In genomic region chr11:3386941-3387368, GRCm38 (mm10) we compare ENCODE assay signal across 9 mouse cellular contexts. TPM values are rescaled to one million over a fixed set of nuclear protein-coding genes. Genes with fewer than 3 reads are reported as not detected.
DNase-seq lines count a peak whose midpoint lies in the region; ATAC-seq and TF ChIP-seq lines count a peak whose summit lies in the region.
"Had no signal": no experiment of that assay in that cellular context is flagged by ENCODE, and none has a peak within 500 bp of the region (broad histone marks: within the 10 kb centered on the region; RNA-seq: fewer than 3 reads in every experiment).

No protein-coding gene starts in this region.

- peak; percentile 64 for DNase-seq in c-Kit-negative CD71-positive TER-119-positive erythroid progenitor cells, embryonic 14.5 days (ENCODE audit: low read depth, low spot score)
- DNase-seq in kidney, postnatal 25 days = peak; percentile 86 to 91
- peak; percentile 56 to 64 (median 59) for DNase-seq in liver, embryonic 14.5 days (ENCODE audit: low read depth in 3 of 3, low spot score in 3 of 3)
- peak; percentile 80 for DNase-seq in neural tube, embryonic 11.5 days (ENCODE audit: low spot score)

- H3K36me3 ChIP-seq in forebrain, embryonic 12.5 days (replicated peaks) = peaks cover 14% of the 10 kb centered on the region
- H3K36me3 ChIP-seq in heart, embryonic 16.5 days (ENCODE audit: control insufficient read depth, insufficient read depth) = peaks cover 2% of the 10 kb centered on the region; the same call in 1 of the 2 replicates
- H3K36me3 ChIP-seq in liver, embryonic 14.5 days (replicated peaks; ENCODE audit: control insufficient read depth, insufficient read depth, low read depth) = 0 out of 2 replicates have a peak, but pooled peaks cover 3% of the 10 kb centered on the region
- peaks cover under 1% of the 10 kb centered on the region; the same call in 1 of the 2 replicates for H3K36me3 ChIP-seq in neural tube, embryonic 11.5 days (ENCODE audit: control insufficient read depth, insufficient read depth, low read length)
- no peaks in the 10 kb centered on the region for H3K36me3 ChIP-seq in stomach, embryonic 16.5 days (ENCODE audit: control insufficient read depth, insufficient read depth, low read length)

- no peak for TF ChIP-seq EP300 in liver, embryonic 14.5 days (IDR thresholded peaks at IDR 0.05; ENCODE audit: low read depth)

- H3K4me2 ChIP-seq in forebrain, embryonic 12.5 days = no peak overlapping the region
- no peak overlapping the region for H3K4me2 ChIP-seq in heart, embryonic 16.5 days (ENCODE audit: low read depth, low read length)
- H3K4me2 ChIP-seq in liver, embryonic 14.5 days (ENCODE audit: low read depth) = no peak overlapping the region
- H3K4me2 ChIP-seq in neural tube, embryonic 11.5 days (ENCODE audit: low read depth) = no peak overlapping the region
- no peak overlapping the region for H3K4me2 ChIP-seq in stomach, embryonic 16.5 days (ENCODE audit: low read depth, low read length)
- H3K4me2 ChIP-seq: embryonic facial prominence, embryonic 13.5 days had no signal

- H3K4me3 ChIP-seq in forebrain, embryonic 12.5 days (replicated peaks) = no peak overlapping the region
- no peak overlapping the region for H3K4me3 ChIP-seq in heart, embryonic 16.5 days (ENCODE audit: low read length)
- H3K4me3 ChIP-seq in liver, embryonic 14.5 days (ENCODE audit: insufficient read depth in 1 of 2, low read depth in 2 of 2, low read length in 2 of 2) = no peak overlapping the region
- no peak overlapping the region for H3K4me3 ChIP-seq in neural tube, embryonic 11.5 days (ENCODE audit: low read depth, low read length)
- H3K4me3 ChIP-seq in stomach, embryonic 16.5 days (replicated peaks; ENCODE audit: low read length) = no peak overlapping the region
- H3K4me3 ChIP-seq: embryonic facial prominence, embryonic 13.5 days had no signal

- TF ChIP-seq CTCF in liver, embryonic 14.5 days (IDR thresholded peaks at IDR 0.05; ENCODE audit: low read depth) = peak; percentile 99

- no peaks in the 10 kb centered on the region for H3K4me1 ChIP-seq in forebrain, embryonic 12.5 days
- H3K4me1 ChIP-seq in heart, embryonic 16.5 days (ENCODE audit: control insufficient read depth, insufficient read depth, low read length) = 0 out of 2 replicates have a peak, but pooled peaks cover 5% of the 10 kb centered on the region
- peaks cover 5 to 23% of the 10 kb centered on the region in 2 experiments for H3K4me1 ChIP-seq in liver, embryonic 14.5 days (replicated peaks; ENCODE audit: control insufficient read depth in 2 of 2, insufficient read depth in 2 of 2, low read length in 1 of 2)
- no peaks in the 10 kb centered on the region for H3K4me1 ChIP-seq in neural tube, embryonic 11.5 days (ENCODE audit: control insufficient read depth, insufficient read depth, low read length)
- peaks cover 12% of the 10 kb centered on the region; the same call in 1 of the 2 replicates for H3K4me1 ChIP-seq in stomach, embryonic 16.5 days (ENCODE audit: control insufficient read depth, insufficient read depth, low read length)

- no peak overlapping the region for H3K9ac ChIP-seq in forebrain, embryonic 12.5 days
- H3K9ac ChIP-seq in heart, embryonic 16.5 days (ENCODE audit: low read length) = no peak overlapping the region
- no peak overlapping the region for H3K9ac ChIP-seq in liver, embryonic 14.5 days (replicated peaks)
- H3K9ac ChIP-seq in neural tube, embryonic 11.5 days (ENCODE audit: low read length) = no peak overlapping the region
- H3K9ac ChIP-seq in stomach, embryonic 16.5 days (ENCODE audit: low read length) = no peak overlapping the region
- H3K9ac ChIP-seq: embryonic facial prominence, embryonic 13.5 days had no signal

- H3K9me3 ChIP-seq in forebrain, embryonic 12.5 days = no peaks in the 10 kb centered on the region
- H3K9me3 ChIP-seq in heart, embryonic 16.5 days (replicated peaks; ENCODE audit: control insufficient read depth, low read length) = no peaks in the 10 kb centered on the region; the same call in 1 of the 2 replicates
- no peaks in the 10 kb centered on the region for H3K9me3 ChIP-seq in liver, embryonic 14.5 days (ENCODE audit: control insufficient read depth, low read length)
- no peaks in the 10 kb centered on the region for H3K9me3 ChIP-seq in neural tube, embryonic 11.5 days (ENCODE audit: control insufficient read depth, low read length)
- H3K9me3 ChIP-seq in stomach, embryonic 16.5 days (replicated peaks; ENCODE audit: control insufficient read depth, low read length) = no peaks in the 10 kb centered on the region

- ATAC-seq in CD4-positive, CD25-positive, alpha-beta regulatory T cell, adult 4 months = peak; percentile 96
- ATAC-seq in forebrain, embryonic 12.5 days (ENCODE audit: low FRiP score) = peak; percentile 78; the same call in 1 of the 2 replicates
- peak; percentile 86 for ATAC-seq in heart, embryonic 16.5 days (replicated peaks; ENCODE audit: extremely low read depth, insufficient read depth, low FRiP score)
- ATAC-seq in liver, embryonic 14.5 days (ENCODE audit: insufficient read depth) = peak; percentile 87
- no peak for ATAC-seq in neural tube, embryonic 11.5 days (ENCODE audit: insufficient read depth, low FRiP score, low TSS enrichment)
- peak; percentile 70; the same call in 1 of the 2 replicates for ATAC-seq in stomach, embryonic 16.5 days (ENCODE audit: insufficient read depth, low FRiP score)

- 28% methylated on average over 4 of the region's 4 CpGs for WGBS in forebrain, embryonic 12.5 days
- 4% methylated on average over 4 of the region's 4 CpGs for WGBS in heart, embryonic 16.5 days
- WGBS in liver, embryonic 14.5 days (ENCODE audit: insufficient replicate concordance) = 2% methylated on average over 4 of the region's 4 CpGs
- 33% methylated on average over 4 of the region's 4 CpGs for WGBS in neural tube, embryonic 11.5 days
- WGBS in stomach, embryonic 16.5 days = 22% methylated on average over 4 of the region's 4 CpGs

- no peaks in the 10 kb centered on the region for H3K27me3 ChIP-seq in forebrain, embryonic 12.5 days
- no peaks in the 10 kb centered on the region for H3K27me3 ChIP-seq in heart, embryonic 16.5 days (ENCODE audit: control insufficient read depth, insufficient read depth, low read length)
- no peaks in the 10 kb centered on the region for H3K27me3 ChIP-seq in liver, embryonic 14.5 days (ENCODE audit: control insufficient read depth, insufficient read depth, low read length)
- H3K27me3 ChIP-seq in neural tube, embryonic 11.5 days (ENCODE audit: control insufficient read depth, insufficient read depth, low read length) = no peaks in the 10 kb centered on the region
- no peaks in the 10 kb centered on the region for H3K27me3 ChIP-seq in stomach, embryonic 16.5 days (ENCODE audit: control insufficient read depth, insufficient read depth, low read length)
- H3K27me3 ChIP-seq: embryonic facial prominence, embryonic 13.5 days had no signal

- H3K27ac ChIP-seq in forebrain, embryonic 12.5 days = no peak overlapping the region
- no peak overlapping the region; the same call in 1 of the 2 replicates for H3K27ac ChIP-seq in heart, embryonic 16.5 days (ENCODE audit: low read length)
- H3K27ac ChIP-seq in liver, embryonic 14.5 days = no peak overlapping the region
- no peak overlapping the region for H3K27ac ChIP-seq in neural tube, embryonic 11.5 days (ENCODE audit: low read depth, low read length)
- H3K27ac ChIP-seq in stomach, embryonic 16.5 days (ENCODE audit: low read length) = peak overlapping the region; percentile 49; the same call in 1 of the 2 replicates
- H3K27ac ChIP-seq: embryonic facial prominence, embryonic 13.5 days had no signal

RNA-seq across cellular contexts. Expression of gene Limk2, which starts 22.0 kb away (rescaled TPM):
- 10 to 100 TPM; 70.9 to 98.5 TPM for polyA plus RNA-seq in CD4-positive, CD25-positive, alpha-beta regulatory T cell, adult 4 months (2017; shearing (Covaris generic))
- polyA plus RNA-seq in forebrain, embryonic 12.5 days (2016; fragmentation: Nextera tagmentation; extraction: Ambion mirVana) = 79.4 and 79.8 TPM in 2 replicates
- polyA plus RNA-seq in heart, embryonic 16.5 days (2015; fragmentation: Nextera tagmentation; extraction: Ambion mirVana) = 47.1 and 54.9 TPM in 2 replicates
- polyA plus RNA-seq in liver, embryonic 14.5 days (2012; rRNA removed) = 7.1 and 7.4 TPM in 2 replicates
- 7.0 and 9.5 TPM in 2 replicates for polyA plus RNA-seq in liver, embryonic 14.5 days (2014; fragmentation: Nextera tagmentation; extraction: Ambion mirVana)
- polyA plus RNA-seq in neural tube, embryonic 11.5 days (2014; fragmentation: Nextera tagmentation; extraction: Ambion mirVana) = 77.5 and 91.8 TPM in 2 replicates
- polyA plus RNA-seq in stomach, embryonic 16.5 days (2015; fragmentation: Nextera tagmentation; extraction: Ambion mirVana) = 92.6 and 109 TPM in 2 replicates

RNA-seq across cellular contexts. Expression of gene Pik3ip1, which starts 56.8 kb away (rescaled TPM):
- polyA plus RNA-seq in CD4-positive, CD25-positive, alpha-beta regulatory T cell, adult 4 months (2017; shearing (Covaris generic)) = 10 to 100 TPM; 54.8 to 78.5 TPM
- polyA plus RNA-seq in forebrain, embryonic 12.5 days (2016; fragmentation: Nextera tagmentation; extraction: Ambion mirVana) = 12.8 and 13.3 TPM in 2 replicates
- 40.9 and 41.1 TPM in 2 replicates for polyA plus RNA-seq in heart, embryonic 16.5 days (2015; fragmentation: Nextera tagmentation; extraction: Ambion mirVana)
- 0.79 and 0.96 TPM in 2 replicates for polyA plus RNA-seq in liver, embryonic 14.5 days (2012; rRNA removed)
- 0.42 and 0.94 TPM in 2 replicates for polyA plus RNA-seq in liver, embryonic 14.5 days (2014; fragmentation: Nextera tagmentation; extraction: Ambion mirVana)
- 9.3 and 15.7 TPM in 2 replicates for polyA plus RNA-seq in neural tube, embryonic 11.5 days (2014; fragmentation: Nextera tagmentation; extraction: Ambion mirVana)
- 9.4 and 11.8 TPM in 2 replicates for polyA plus RNA-seq in stomach, embryonic 16.5 days (2015; fragmentation: Nextera tagmentation; extraction: Ambion mirVana)
